Mouse (Mus musculus) small intestine, adult 2 months (tissue): ENCODE results near the gene Abo.

Source experiments
- CTCF ChIP-seq: fragments of 200-500 bp; IDR thresholded peaks from 2 replicates; pipeline ENCODE4 v1.5.1; 2012; ENCODE audit warnings: low read depth, mild to moderate bottlenecking, control low read depth, inconsistent platforms, low read length, moderate library complexity, mixed read lengths; ENCODE audit not compliant: insufficient replicate concordance, insufficient read length; ENCODE audit errors: extremely low read depth
- POLR2A ChIP-seq: fragments of 200-500 bp; IDR thresholded peaks from 2 replicates; pipeline ENCODE4 v1.6.1; 2012; ENCODE audit warnings: low read depth, mild to moderate bottlenecking, control low read depth, inconsistent platforms, low read length, moderate library complexity

DNA sequence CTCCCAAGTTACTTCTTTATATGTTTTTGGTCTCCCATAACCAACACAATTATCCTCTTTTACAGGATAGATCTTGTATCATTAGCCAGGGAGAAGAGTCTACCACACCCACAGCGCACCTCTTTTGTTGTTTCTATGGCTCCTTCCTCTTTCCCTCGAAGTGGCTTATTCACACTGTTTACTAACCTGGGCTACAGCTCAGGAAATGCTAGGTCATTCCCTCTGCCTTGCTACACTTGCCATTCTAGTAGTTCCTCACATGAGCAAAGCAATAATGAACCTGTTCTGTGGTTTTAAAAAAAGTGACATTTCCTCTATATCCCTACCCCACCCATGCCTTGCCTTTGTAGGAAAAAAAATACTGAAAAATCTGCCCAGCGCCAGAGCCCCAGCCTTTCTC lies 1.9 kb downstream of the Abo start:
- TF ChIP-seq CTCF (no peak), POLR2A (no peak)
